Mouse (Mus musculus) heart, adult 2 months (tissue): ENCODE results near the gene Nphs1.

ENCODE experiments used
- CTCF ChIP-seq: fragments of 200-600 bp; IDR thresholded peaks from 2 replicates; pipeline ENCODE4 v1.8.1; 2022; ENCODE audit warnings: antibody characterized with exemption, mild to moderate bottlenecking, moderate library complexity
- EP300 ChIP-seq: fragments of 200-500 bp; IDR thresholded peaks from 2 replicates; pipeline ENCODE4 v1.6.1; 2011; ENCODE audit warnings: low read depth, low read length, control low read depth; ENCODE audit not compliant: insufficient read depth
- POLR2A ChIP-seq: fragments of 200-500 bp; IDR thresholded peaks from 2 replicates; pipeline ENCODE4 v1.6.1; 2011; ENCODE audit warnings: mild to moderate bottlenecking, low read depth, low read length, control low read depth; ENCODE audit not compliant: insufficient read depth

DNA sequence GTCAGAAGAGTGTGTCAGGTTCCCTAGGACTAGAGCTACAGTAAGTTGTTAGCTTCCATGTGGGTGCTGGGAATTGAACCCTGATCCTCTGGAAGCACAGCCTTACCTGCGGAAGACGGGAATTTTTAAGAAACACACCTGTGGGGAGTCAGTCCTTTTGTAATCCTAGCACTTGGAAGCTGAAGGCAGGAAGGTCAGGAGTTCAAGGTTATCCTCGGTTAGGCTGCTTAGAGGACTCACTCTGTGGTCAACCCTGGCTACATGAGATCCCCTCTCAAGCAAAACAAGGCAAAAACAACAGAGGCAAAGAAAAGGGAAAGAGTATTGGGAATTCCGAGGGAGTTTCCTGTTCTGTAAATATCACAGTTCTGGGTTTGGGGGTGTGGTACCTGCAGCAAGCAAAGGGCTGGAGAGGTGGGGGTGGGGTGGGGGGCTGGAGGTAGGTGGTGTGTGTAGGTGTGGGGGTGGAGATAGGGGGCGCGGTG lies 6.7 kb downstream of the Nphs1 start:
- TF ChIP-seq CTCF = no peak
- no peak for TF ChIP-seq EP300
- no peak for TF ChIP-seq POLR2A
